Mouse (Mus musculus) testis, adult 2 months (tissue): Measurements from ENCODE around the gene Grin3b.

Source experiments
- CTCF ChIP-seq: fragments of 200-500 bp; IDR thresholded peaks from 2 replicates; pipeline ENCODE4 v1.5.1; 2012; ENCODE audit warnings: low read depth, mild to moderate bottlenecking, inconsistent platforms, low read length, moderate library complexity; ENCODE audit not compliant: control insufficient read depth, insufficient read depth, insufficient replicate concordance
- POLR2A ChIP-seq: fragments of 200-500 bp; IDR thresholded peaks from 2 replicates; pipeline ENCODE4 v1.6.1; 2012; ENCODE audit warnings: low read depth, mild to moderate bottlenecking, inconsistent platforms, low read length, moderate library complexity; ENCODE audit not compliant: control insufficient read depth

GRCm38 (mm10) chr10:80020191-80020590 is 49.7 kb downstream of the Grin3b start:
- TF ChIP-seq CTCF: no peak
- no peak for TF ChIP-seq POLR2A
